In genomic region chr17:36145111-36145860, GRCm38 (mm10) we compare ENCODE assay signal across 8 mouse cellular contexts. TPM values are rescaled to one million over a fixed set of nuclear protein-coding genes. Genes with fewer than 3 reads are reported as not detected.
DNase-seq lines count a peak whose midpoint lies in the region; ATAC-seq and TF ChIP-seq lines count a peak whose summit lies in the region.

No protein-coding gene starts in this region.

- no peak overlapping the region for H3K9ac ChIP-seq in forebrain, embryonic 13.5 days
- H3K9ac ChIP-seq in kidney, postnatal 0 days (ENCODE audit: low read depth, low read length): peak overlapping the region; percentile 32; the same call in 1 of the 2 replicates

- peak overlapping the region; percentile 8 for H3K4me3 ChIP-seq in cerebellum, adult 2 months (replicated peaks; ENCODE audit: insufficient read depth, low read depth, low read length)
- H3K4me3 ChIP-seq in forebrain, embryonic 13.5 days: peak overlapping the region; percentile 30
- H3K4me3 ChIP-seq in kidney, postnatal 0 days (replicated peaks; ENCODE audit: low read depth, low read length): peak overlapping the region; percentile 45

- 1% methylated on average over 78 of the region's 78 CpGs for WGBS in cerebellum, adult 2 months
- WGBS in forebrain, embryonic 13.5 days: 2% methylated on average over 76 of the region's 78 CpGs
- WGBS in kidney, postnatal 0 days: 1% methylated on average over 75 of the region's 78 CpGs

- no peak for TF ChIP-seq POLR2A in cerebellum, adult 2 months (IDR thresholded peaks at IDR 0.05; ENCODE audit: borderline replicate concordance, insufficient read depth, low read length)

- no peaks in the 10 kb centered on the region for H3K4me1 ChIP-seq in cerebellum, adult 2 months (ENCODE audit: control insufficient read depth, insufficient read depth, low read length)
- peaks cover 10% of the 10 kb centered on the region for H3K4me1 ChIP-seq in forebrain, embryonic 13.5 days
- H3K4me1 ChIP-seq in kidney, postnatal 0 days (replicated peaks; ENCODE audit: insufficient read depth, low read length): 0 out of 2 replicates have a peak, but pooled peaks cover 6% of the 10 kb centered on the region

- ATAC-seq in forebrain, embryonic 13.5 days: no peak
- ATAC-seq in kidney, postnatal 0 days (replicated peaks; ENCODE audit: low FRiP score, low read depth): peak; percentile 46
- ATAC-seq in monocyte, adult 5-6 weeks (replicated peaks; ENCODE audit: insufficient number of reproducible peaks, low FRiP score, low TSS enrichment, poor library complexity, severe bottlenecking): peak; percentile 73

- H3K9me3 ChIP-seq in forebrain, embryonic 13.5 days (replicated peaks): no peaks in the 10 kb centered on the region
- no peaks in the 10 kb centered on the region for H3K9me3 ChIP-seq in kidney, postnatal 0 days (replicated peaks; ENCODE audit: low read length)

- no peak for DNase-seq in cerebellum, adult 2 months
- no peak for DNase-seq in cerebellum, adult 18-20 months
- DNase-seq in Muller cell, postnatal 12 days (ENCODE audit: inconsistent ontology term): peak; percentile 65
- DNase-seq in kidney, postnatal 0 days (ENCODE audit: low spot score): peak; percentile 26
- DNase-seq in frontal cortex, postnatal 14 days (ENCODE audit: low spot score in 2 of 2): no peak
- DNase-seq in gastrocnemius, postnatal 36 days: no peak

- peaks cover 2% of the 10 kb centered on the region; the same call in 1 of the 2 replicates for H3K27me3 ChIP-seq in cerebellum, adult 2 months (ENCODE audit: control insufficient read depth, insufficient read depth, low read length)
- peaks cover 61% of the 10 kb centered on the region for H3K27me3 ChIP-seq in forebrain, embryonic 13.5 days
- H3K27me3 ChIP-seq in kidney, postnatal 0 days (ENCODE audit: insufficient read depth, low read length): peaks cover 23% of the 10 kb centered on the region

- H3K36me3 ChIP-seq in forebrain, embryonic 13.5 days (ENCODE audit: poor library complexity, severe bottlenecking): no peaks in the 10 kb centered on the region
- H3K36me3 ChIP-seq in kidney, postnatal 0 days (ENCODE audit: insufficient read depth, low read length): no peaks in the 10 kb centered on the region

- no peak overlapping the region for H3K27ac ChIP-seq in cerebellum, adult 2 months (ENCODE audit: insufficient read depth, low read length)
- no peak overlapping the region for H3K27ac ChIP-seq in forebrain, embryonic 13.5 days
- H3K27ac ChIP-seq in kidney, postnatal 0 days: no peak overlapping the region

- peak overlapping the region; percentile 54 for H3K4me2 ChIP-seq in forebrain, embryonic 13.5 days
- H3K4me2 ChIP-seq in kidney, postnatal 0 days (ENCODE audit: low read length): peak overlapping the region; percentile 59

- TF ChIP-seq CTCF in cerebellum, adult 2 months (IDR thresholded peaks at IDR 0.05; ENCODE audit: borderline replicate concordance, insufficient read depth, low read depth, low read length): no peak
- no peak for TF ChIP-seq CTCF in kidney, postnatal 0 days (IDR thresholded peaks at IDR 0.05; ENCODE audit: low read depth)

- intact Hi-C loops in gastrocnemius, postnatal 36 days (cut with DNase I): no loop called here

RNA-seq across cellular contexts. Expression of gene Gm7030, which starts 16.1 kb away (rescaled TPM):
- polyA plus RNA-seq in cerebellum, adult 2 months (2012; rRNA removed): not detected in 2 replicates
- polyA plus RNA-seq in forebrain, embryonic 13.5 days (2015; fragmentation: Nextera tagmentation; extraction: Ambion mirVana): not detected in 2 replicates
- not detected in 2 replicates for polyA plus RNA-seq in kidney, postnatal 0 days (2015; fragmentation: Nextera tagmentation; extraction: Ambion mirVana)
- not detected in 3 replicates for total RNA-seq in monocyte, adult 5-6 weeks (2017)
- total RNA-seq in gastrocnemius, postnatal 36 days (2021): not detected

RNA-seq across cellular contexts. Expression of gene Gm8909, which starts 23.1 kb away (rescaled TPM):
- not detected in 2 replicates for polyA plus RNA-seq in cerebellum, adult 2 months (2012; rRNA removed)
- not detected in 2 replicates for polyA plus RNA-seq in forebrain, embryonic 13.5 days (2015; fragmentation: Nextera tagmentation; extraction: Ambion mirVana)
- polyA plus RNA-seq in kidney, postnatal 0 days (2015; fragmentation: Nextera tagmentation; extraction: Ambion mirVana): not detected in 2 replicates
- total RNA-seq in monocyte, adult 5-6 weeks (2017): 3.5 TPM in 1 of 3 replicates, not detected in the others
- not detected for total RNA-seq in gastrocnemius, postnatal 36 days (2021)

RNA-seq across cellular contexts. Expression of gene Gm19684, which starts 23.8 kb away (rescaled TPM):
- polyA plus RNA-seq in cerebellum, adult 2 months (2012; rRNA removed): 0.10 TPM in 1 of 2 replicates, not detected in the other
- not detected in 2 replicates for polyA plus RNA-seq in forebrain, embryonic 13.5 days (2015; fragmentation: Nextera tagmentation; extraction: Ambion mirVana)
- polyA plus RNA-seq in kidney, postnatal 0 days (2015; fragmentation: Nextera tagmentation; extraction: Ambion mirVana): not detected in 2 replicates
- 1.4 to 2.5 TPM in 2 of 3 replicates, not detected in the other for total RNA-seq in monocyte, adult 5-6 weeks (2017)
- total RNA-seq in gastrocnemius, postnatal 36 days (2021): not detected

RNA-seq across cellular contexts. Expression of gene H2-T3, which starts 44.8 kb away (rescaled TPM):
- polyA plus RNA-seq in cerebellum, adult 2 months (2012; rRNA removed): not detected in 2 replicates
- polyA plus RNA-seq in forebrain, embryonic 13.5 days (2015; fragmentation: Nextera tagmentation; extraction: Ambion mirVana): not detected in 2 replicates
- polyA plus RNA-seq in kidney, postnatal 0 days (2015; fragmentation: Nextera tagmentation; extraction: Ambion mirVana): not detected in 2 replicates
- not detected in 3 replicates for total RNA-seq in monocyte, adult 5-6 weeks (2017)
- under 1 TPM in 1 of 2 experiments, not detected in 1; 0.59 TPM for total RNA-seq in gastrocnemius, postnatal 36 days (2021)

Comparison
In these comparisons a context has a peak if more than half of its experiments do, and no peak if none do; other contexts are left out.
1. DNase-seq: peak in Muller cell, postnatal 12 days (single experiment) and kidney, postnatal 0 days (single experiment); none in cerebellum, adult 2 months (0 of 2), cerebellum, adult 18-20 months (0 of 2), frontal cortex, postnatal 14 days (0 of 2) and gastrocnemius, postnatal 36 days (0 of 2).
2. Peak in every context shown above with its lines, with median percentiles within 50 percentile points of each other: H3K4me3 ChIP-seq.